Comparison of ENCODE assay signal across 18 mouse cellular contexts in genomic region chr8:44993376-44993775, GRCm38 (mm10). TPM values are rescaled to one million over a fixed set of nuclear protein-coding genes. Genes with fewer than 3 reads are reported as not detected.
DNase-seq lines count a peak whose midpoint lies in the region; ATAC-seq lines count a peak whose summit lies in the region.
"Had no signal": no experiment of that assay in that cellular context is flagged by ENCODE, and none has a peak within 500 bp of the region (broad histone marks: within the 10 kb centered on the region; RNA-seq: fewer than 3 reads in every experiment).

No protein-coding gene starts in this region.

- intact Hi-C loops in heart, postnatal 25 days (cut with DNase I) = no loop called here

- H3K4me2 ChIP-seq in heart, embryonic 12.5 days = no peak overlapping the region
- H3K4me2 ChIP-seq in midbrain, embryonic 16.5 days (ENCODE audit: low read length) = no peak overlapping the region
- H3K4me2 ChIP-seq: embryonic facial prominence, embryonic 13.5 days; forebrain, embryonic 13.5 days; hindbrain, embryonic 12.5 days; neural tube, embryonic 15.5 days had no signal

- H3K36me3 ChIP-seq in heart, embryonic 12.5 days = peaks cover 15% of the 10 kb centered on the region
- H3K36me3 ChIP-seq in midbrain, embryonic 10.5 days = peaks cover 17% of the 10 kb centered on the region
- no peaks in the 10 kb centered on the region for H3K36me3 ChIP-seq in midbrain, embryonic 16.5 days (ENCODE audit: control insufficient read depth, insufficient read depth, low read length)
- H3K36me3 ChIP-seq: hindbrain, embryonic 12.5 days; neural tube, embryonic 15.5 days had no signal

- H3K27me3 ChIP-seq in heart, embryonic 12.5 days (replicated peaks) = no peaks in the 10 kb centered on the region
- no peaks in the 10 kb centered on the region; the same call in 1 of the 2 replicates for H3K27me3 ChIP-seq in midbrain, embryonic 10.5 days (ENCODE audit: low read depth, poor library complexity, severe bottlenecking)
- H3K27me3 ChIP-seq in midbrain, embryonic 16.5 days (ENCODE audit: control insufficient read depth, insufficient read depth, low read depth, low read length) = no peaks in the 10 kb centered on the region
- H3K27me3 ChIP-seq: embryonic facial prominence, embryonic 13.5 days; forebrain, embryonic 13.5 days; hindbrain, embryonic 12.5 days; neural tube, embryonic 15.5 days had no signal

- 44% methylated on average over 4 of the region's 4 CpGs for WGBS in heart, embryonic 12.5 days
- WGBS in midbrain, embryonic 10.5 days = 30% methylated on average over 4 of the region's 4 CpGs
- WGBS in midbrain, embryonic 16.5 days = 49% methylated on average over 4 of the region's 4 CpGs

- no peaks in the 10 kb centered on the region for H3K9me3 ChIP-seq in heart, embryonic 12.5 days (replicated peaks)
- H3K9me3 ChIP-seq in midbrain, embryonic 10.5 days (replicated peaks) = no peaks in the 10 kb centered on the region
- H3K9me3 ChIP-seq in midbrain, embryonic 16.5 days (replicated peaks; ENCODE audit: control insufficient read depth, low read length, poor library complexity, severe bottlenecking) = no peaks in the 10 kb centered on the region
- H3K9me3 ChIP-seq: embryonic facial prominence, embryonic 13.5 days; forebrain, embryonic 13.5 days; hindbrain, embryonic 12.5 days; neural tube, embryonic 15.5 days had no signal

- peak; percentile 54 to 85 for DNase-seq in adrenal gland, adult (ENCODE audit: inconsistent age in 2 of 2, low spot score in 1 of 2)
- no peak for DNase-seq in adrenal gland, postnatal 4 days (ENCODE audit: low spot score in 2 of 2)
- no peak for DNase-seq in heart, postnatal 25 days (ENCODE audit: low spot score)
- DNase-seq in midbrain, embryonic 10.5 days (ENCODE audit: low spot score) = no peak
- DNase-seq in brain, adult 2 months (ENCODE audit: low read depth, low spot score) = peak; percentile 49
- DNase-seq in frontal cortex, postnatal 14 days (ENCODE audit: low spot score in 2 of 2) = no peak
- DNase-seq: cerebellum, adult 18-20 months; cerebellum, postnatal 14 days; gastrocnemius, postnatal 14 days; heart, adult 2 months; kidney, adult 2 months had no signal

- H3K4me3 ChIP-seq in heart, embryonic 12.5 days = no peak overlapping the region
- H3K4me3 ChIP-seq in midbrain, embryonic 10.5 days = no peak overlapping the region
- no peak overlapping the region for H3K4me3 ChIP-seq in midbrain, embryonic 16.5 days (ENCODE audit: low read depth, low read length)
- H3K4me3 ChIP-seq: embryonic facial prominence, embryonic 13.5 days; forebrain, embryonic 13.5 days; heart, adult 2 months; hindbrain, embryonic 12.5 days; neural tube, embryonic 15.5 days had no signal

- H3K9ac ChIP-seq in heart, embryonic 12.5 days = no peak overlapping the region
- no peak overlapping the region for H3K9ac ChIP-seq in midbrain, embryonic 16.5 days (ENCODE audit: low read depth, low read length)
- H3K9ac ChIP-seq: embryonic facial prominence, embryonic 13.5 days; forebrain, embryonic 13.5 days; hindbrain, embryonic 12.5 days; neural tube, embryonic 15.5 days had no signal

- 0 out of 2 replicates have a peak overlapping the region, but pooled peaks have one; percentile 23 for H3K27ac ChIP-seq in heart, embryonic 12.5 days (ENCODE audit: poor library complexity, severe bottlenecking)
- H3K27ac ChIP-seq in midbrain, embryonic 10.5 days (replicated peaks) = peak overlapping the region; percentile 23; the same call in 1 of the 2 replicates
- H3K27ac ChIP-seq in midbrain, embryonic 16.5 days (ENCODE audit: low read length) = no peak overlapping the region
- H3K27ac ChIP-seq: embryonic facial prominence, embryonic 13.5 days; forebrain, embryonic 13.5 days; heart, adult 2 months; hindbrain, embryonic 12.5 days; macrophage; neural tube, embryonic 15.5 days had no signal

- no peak for ATAC-seq in heart, embryonic 12.5 days (ENCODE audit: insufficient number of reproducible peaks, low FRiP score)
- no peak for ATAC-seq in midbrain, embryonic 16.5 days
- ATAC-seq: forebrain, embryonic 13.5 days had no signal

- peaks cover 60% of the 10 kb centered on the region for H3K4me1 ChIP-seq in heart, embryonic 12.5 days (replicated peaks)
- H3K4me1 ChIP-seq in midbrain, embryonic 10.5 days = peaks cover 74% of the 10 kb centered on the region
- peaks cover 16% of the 10 kb centered on the region for H3K4me1 ChIP-seq in midbrain, embryonic 16.5 days (ENCODE audit: control insufficient read depth, insufficient read depth, low read length)

RNA-seq across cellular contexts. Expression of gene Fat1, which starts 58.1 kb away (rescaled TPM):
- total RNA-seq in adrenal gland, postnatal 4 days (2021) = 10 to 100 TPM; 75.5 to 90.7 TPM
- 21.3 and 24.9 TPM in 2 replicates for polyA plus RNA-seq in heart, embryonic 12.5 days (2016; fragmentation: Nextera tagmentation; extraction: Ambion mirVana)
- 10 to 100 TPM; 18.8 to 19.0 TPM for total RNA-seq in heart, postnatal 25 days (2021)
- polyA plus RNA-seq in midbrain, embryonic 10.5 days (2016; fragmentation: Nextera tagmentation; extraction: Ambion mirVana) = 13.2 and 15.6 TPM in 2 replicates
- polyA plus RNA-seq in midbrain, embryonic 16.5 days (2015; fragmentation: Nextera tagmentation; extraction: Ambion mirVana) = 9.8 and 13.9 TPM in 2 replicates

Comparison
In these comparisons a context has a peak if more than half of its experiments do, and no peak if none do; other contexts are left out.
1. DNase-seq: peak in adrenal gland, adult (2 of 2) and brain, adult 2 months (single experiment); none in adrenal gland, postnatal 4 days (0 of 2), heart, postnatal 25 days (single experiment), midbrain, embryonic 10.5 days (single experiment) and frontal cortex, postnatal 14 days (0 of 2).